46 mouse cellular contexts compared by ENCODE assay signal in the genomic region with DNA sequence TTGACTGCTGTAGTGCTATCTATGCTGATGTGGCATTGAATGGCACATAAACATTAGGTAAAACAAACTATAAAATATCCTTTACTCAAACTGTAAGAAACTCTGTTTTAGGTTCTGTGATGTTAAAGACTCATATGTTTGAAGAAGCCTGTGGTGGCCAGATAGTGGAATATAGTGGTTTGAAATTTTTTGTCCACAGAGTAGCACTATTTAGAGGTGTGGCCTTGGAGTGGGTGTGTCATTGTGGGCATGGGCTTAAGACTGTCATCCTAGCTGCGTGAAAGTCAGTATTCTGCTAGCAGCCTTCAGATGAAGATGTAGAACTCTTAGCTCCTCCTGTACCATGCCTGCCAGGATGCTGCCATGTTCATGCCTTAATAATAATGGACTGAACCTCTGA. TPM values are rescaled to one million over a fixed set of nuclear protein-coding genes. Genes with fewer than 3 reads are reported as not detected.
"Had no signal": no experiment of that assay in that cellular context is flagged by ENCODE, and none has a peak within 500 bp of the region (broad histone marks: within the 10 kb centered on the region; RNA-seq: fewer than 3 reads in every experiment).

No protein-coding gene starts in this region.

- H3K9me3 ChIP-seq: limb, embryonic 10.5 days; limb, embryonic 12.5 days; limb, embryonic 13.5 days; limb, embryonic 15.5 days; liver, embryonic 12.5 days; liver, embryonic 13.5 days; liver, embryonic 15.5 days; lung, embryonic 15.5 days; megakaryocyte, embryonic 14.5 days; midbrain, embryonic 10.5 days; midbrain, embryonic 12.5 days; midbrain, embryonic 13.5 days; midbrain, embryonic 15.5 days had no signal

- H3K4me3 ChIP-seq: left cerebral cortex, adult 2 months; limb, embryonic 10.5 days; limb, embryonic 12.5 days; limb, embryonic 13.5 days; limb, embryonic 15.5 days; liver, embryonic 12.5 days; liver, embryonic 13.5 days; liver, embryonic 15.5 days; lung, embryonic 15.5 days; megakaryocyte, embryonic 14.5 days; midbrain, embryonic 10.5 days; midbrain, embryonic 12.5 days; midbrain, embryonic 13.5 days; midbrain, embryonic 15.5 days; myocyte had no signal

- H3K27me3 ChIP-seq: limb, embryonic 12.5 days; limb, embryonic 13.5 days; limb, embryonic 15.5 days; liver, embryonic 12.5 days; liver, embryonic 13.5 days; liver, embryonic 15.5 days; lung, embryonic 15.5 days; megakaryocyte, embryonic 14.5 days; midbrain, embryonic 12.5 days; midbrain, embryonic 13.5 days; midbrain, embryonic 15.5 days had no signal

- H3K36me3 ChIP-seq: limb, embryonic 10.5 days; limb, embryonic 12.5 days; limb, embryonic 13.5 days; limb, embryonic 15.5 days; liver, embryonic 12.5 days; liver, embryonic 15.5 days; lung, embryonic 15.5 days; midbrain, embryonic 10.5 days; midbrain, embryonic 12.5 days; midbrain, embryonic 13.5 days; midbrain, embryonic 15.5 days had no signal

- DNase-seq: left cerebral cortex, postnatal 4 days; liver; liver, embryonic 13.5 days; liver, postnatal 0 days; lung, adult 18-20 months; lung, adult 2 months; lung, embryonic 14.5 days; lung, postnatal 10 days; lung, postnatal 14 days; lung, postnatal 36 days; lung, postnatal 4 days; midbrain, embryonic 14.5 days had no signal

- H3K9ac ChIP-seq: limb, embryonic 12.5 days; limb, embryonic 13.5 days; limb, embryonic 15.5 days; liver, embryonic 12.5 days; liver, embryonic 13.5 days; liver, embryonic 14.5 days; liver, embryonic 15.5 days; liver, postnatal 0 days; lung, embryonic 14.5 days; lung, embryonic 15.5 days; midbrain, embryonic 12.5 days; midbrain, embryonic 13.5 days; midbrain, embryonic 15.5 days had no signal

- ATAC-seq: liver, embryonic 12.5 days; liver, postnatal 0 days; lung, postnatal 0 days; midbrain, embryonic 13.5 days; midbrain, embryonic 15.5 days; midbrain, embryonic 16.5 days had no signal

- H3K27ac ChIP-seq: left cerebral cortex, adult 2 months; limb, embryonic 10.5 days; limb, embryonic 12.5 days; limb, embryonic 13.5 days; limb, embryonic 15.5 days; liver, embryonic 12.5 days; liver, embryonic 13.5 days; liver, embryonic 14.5 days; liver, embryonic 15.5 days; lung, embryonic 15.5 days; macrophage; midbrain, embryonic 10.5 days; midbrain, embryonic 12.5 days; midbrain, embryonic 13.5 days; midbrain, embryonic 15.5 days had no signal

- H3K4me1 ChIP-seq: liver, embryonic 12.5 days; liver, embryonic 15.5 days had no signal

- H3K4me2 ChIP-seq: limb, embryonic 12.5 days; limb, embryonic 13.5 days; limb, embryonic 15.5 days; liver, embryonic 11.5 days; liver, embryonic 12.5 days; liver, embryonic 13.5 days; liver, embryonic 15.5 days; lung, embryonic 14.5 days; lung, embryonic 15.5 days; midbrain, embryonic 11.5 days; midbrain, embryonic 12.5 days; midbrain, embryonic 13.5 days; midbrain, embryonic 15.5 days had no signal

RNA-seq across cellular contexts. Expression of gene Gm11114, which starts 3.5 kb away (rescaled TPM):
- total RNA-seq: left cerebral cortex, adult 2 months; left cerebral cortex, adult 8-10 months; left cerebral cortex, postnatal 10 days; left cerebral cortex, postnatal 14 days; left cerebral cortex, postnatal 25 days; left cerebral cortex, postnatal 36 days; left cerebral cortex, postnatal 4 days; liver, adult 2 months; megakaryocyte, adult 5-6 weeks; midbrain, postnatal 0 days; monocyte, adult 5-6 weeks had no signal
- polyA plus RNA-seq: limb, embryonic 10.5 days; limb, embryonic 11.5 days; limb, embryonic 12.5 days; limb, embryonic 13.5 days; limb, embryonic 14.5 days; limb, embryonic 15.5 days; liver, adult 2 months; liver, embryonic 11.5 days; liver, embryonic 12.5 days; liver, embryonic 13.5 days; liver, embryonic 14.5 days; liver, embryonic 15.5 days; liver, embryonic 16.5 days; liver, postnatal 0 days; lung, adult 2 months; lung, embryonic 14.5 days; lung, embryonic 15.5 days; lung, embryonic 16.5 days; lung, postnatal 0 days; macrophage; midbrain, embryonic 10.5 days; midbrain, embryonic 11.5 days; midbrain, embryonic 12.5 days; midbrain, embryonic 13.5 days; midbrain, embryonic 14.5 days; midbrain, embryonic 15.5 days; midbrain, embryonic 16.5 days; midbrain, postnatal 0 days; myocyte; neural tube, embryonic 11.5 days had no signal
